Mouse (Mus musculus) heart, adult 9 months (tissue): ENCODE results near the gene Zfp423.

Experiments used
- DNase-seq, 2 experiments: peaks; one replicate each; pipeline ENCODE4 v3.0.0; 2022; ENCODE audit warnings: low spot score in 2 of 2

Zfp423 gene

DNA sequence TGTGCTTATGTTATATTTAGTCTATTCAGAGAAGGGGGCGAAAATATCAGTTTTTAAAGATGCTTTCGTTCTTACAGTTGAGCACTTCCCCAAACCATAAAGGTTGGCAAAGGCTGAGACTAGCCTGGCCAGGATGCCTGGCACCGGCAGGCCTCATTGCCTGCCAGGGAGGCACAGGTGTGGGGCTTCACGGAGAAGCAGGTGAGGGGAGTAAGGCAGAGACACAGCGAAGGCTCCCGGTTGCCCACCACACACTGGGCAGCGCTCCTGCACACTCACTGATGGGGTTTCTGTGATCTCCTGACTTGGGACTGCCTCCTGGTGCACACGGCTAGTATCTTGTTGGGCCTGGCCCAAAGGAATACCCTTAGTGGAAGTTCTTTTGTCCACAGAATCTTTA is 294.1 kb downstream of the Zfp423 start:
- no peak for DNase-seq

DNA sequence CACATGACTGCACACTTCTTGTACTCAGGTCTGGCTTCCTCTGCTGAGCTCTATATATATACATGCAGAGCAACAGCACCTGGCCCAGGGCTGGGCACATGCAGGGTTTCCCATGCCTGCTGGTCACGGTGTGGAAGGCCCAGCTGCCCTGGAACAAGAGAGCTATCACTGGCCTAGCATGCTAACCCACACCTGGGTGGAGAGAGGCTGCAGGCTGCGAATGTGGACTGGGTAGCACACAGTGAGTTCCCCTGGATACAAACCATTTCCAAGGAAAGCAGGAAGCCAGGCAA is 295.2 kb downstream of the Zfp423 start:
- DNase-seq, result no peak

DNA sequence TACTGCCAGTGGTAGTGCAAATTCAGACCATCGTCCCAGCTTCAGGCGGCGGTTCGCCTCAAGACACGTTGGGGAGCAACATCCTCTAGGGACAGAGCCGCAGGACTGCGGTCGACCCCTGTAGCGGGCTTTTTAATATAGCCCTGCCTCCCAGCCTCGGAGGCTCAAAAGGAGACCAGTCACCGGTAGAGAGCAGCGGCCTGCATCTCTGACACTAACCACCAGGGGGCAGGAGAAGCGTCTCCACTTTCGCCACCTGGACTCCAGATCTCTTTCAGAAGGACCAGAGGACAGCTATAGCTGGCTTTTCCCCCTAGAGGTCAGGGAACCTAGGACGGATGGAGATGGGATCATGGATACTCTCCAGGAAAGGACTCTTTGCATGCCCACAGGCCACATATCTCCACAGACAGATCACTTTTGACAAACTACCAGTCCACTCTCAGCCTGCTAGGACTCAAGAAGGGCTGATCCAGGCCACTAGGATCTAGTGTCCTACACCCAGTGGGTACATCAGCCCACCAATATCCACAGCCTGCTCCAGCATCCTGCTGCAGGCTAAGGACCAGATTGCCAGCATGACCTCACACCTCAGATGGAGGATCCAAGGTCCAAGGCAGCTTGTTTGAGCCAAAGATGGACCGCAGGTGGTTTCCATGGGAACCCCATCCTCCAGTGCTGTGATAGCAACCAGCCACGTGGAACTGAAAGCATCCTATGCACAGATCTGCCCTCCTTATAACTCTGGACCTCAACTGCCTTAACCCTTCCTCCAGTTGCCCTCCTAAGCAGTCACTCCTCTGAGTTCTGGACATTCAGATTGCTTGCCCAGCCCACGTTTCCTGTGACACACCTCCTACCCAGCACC is 295.8 kb downstream of the Zfp423 start:
- peak; percentile 67 to 71 for DNase-seq

DNA sequence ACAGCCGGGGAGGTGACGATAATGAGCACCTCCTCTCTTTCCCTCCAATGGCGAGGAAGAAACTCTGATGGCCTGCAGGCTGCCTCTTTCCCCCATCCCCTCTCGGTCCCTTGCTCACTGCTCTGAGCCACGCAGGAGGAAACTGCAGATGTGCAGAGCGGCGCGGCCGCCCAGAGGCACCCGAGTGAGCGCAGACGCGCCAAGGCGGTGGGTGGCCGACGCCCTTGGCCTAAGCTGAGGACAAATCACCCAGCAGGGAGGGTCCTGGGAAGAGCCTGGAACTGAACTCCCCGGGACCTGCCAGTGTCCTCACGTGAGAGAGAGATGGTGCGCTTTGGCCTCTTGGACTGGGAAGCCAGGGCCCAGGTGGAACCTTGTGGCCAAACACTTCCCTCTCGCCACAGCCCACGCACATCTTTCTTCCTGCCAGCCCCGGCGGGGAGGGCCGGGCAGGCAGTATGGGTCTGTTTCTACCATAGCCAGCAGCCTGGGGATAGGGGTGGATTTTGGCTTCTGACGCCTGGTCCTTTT is 296.5 kb downstream of the Zfp423 start:
- peak; percentile 18 to 25 for DNase-seq

DNA sequence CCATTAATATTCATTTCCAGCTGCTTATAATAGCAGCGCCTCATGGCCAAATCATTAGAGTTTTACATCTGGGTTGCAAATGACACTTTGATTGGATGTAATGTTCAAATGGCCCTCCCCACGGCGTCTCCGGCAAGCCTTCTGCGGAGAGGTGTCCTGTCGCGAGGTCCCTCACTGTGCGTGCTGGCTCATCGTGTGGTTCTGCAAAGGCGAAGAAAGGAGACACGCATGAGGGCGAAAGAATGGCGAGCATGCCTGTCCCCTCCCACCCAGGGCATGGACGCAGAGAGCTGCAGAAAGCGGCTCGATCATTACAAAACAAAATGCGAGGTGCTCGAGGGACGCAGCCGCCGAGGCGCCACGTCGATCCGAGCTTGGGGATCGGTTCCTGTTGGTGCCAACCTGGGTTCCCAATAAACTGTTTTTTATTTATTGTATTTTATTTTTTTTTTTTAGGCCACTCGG is 297.1 kb downstream of the Zfp423 start:
- DNase-seq, result peak; percentile 9 to 11

DNA sequence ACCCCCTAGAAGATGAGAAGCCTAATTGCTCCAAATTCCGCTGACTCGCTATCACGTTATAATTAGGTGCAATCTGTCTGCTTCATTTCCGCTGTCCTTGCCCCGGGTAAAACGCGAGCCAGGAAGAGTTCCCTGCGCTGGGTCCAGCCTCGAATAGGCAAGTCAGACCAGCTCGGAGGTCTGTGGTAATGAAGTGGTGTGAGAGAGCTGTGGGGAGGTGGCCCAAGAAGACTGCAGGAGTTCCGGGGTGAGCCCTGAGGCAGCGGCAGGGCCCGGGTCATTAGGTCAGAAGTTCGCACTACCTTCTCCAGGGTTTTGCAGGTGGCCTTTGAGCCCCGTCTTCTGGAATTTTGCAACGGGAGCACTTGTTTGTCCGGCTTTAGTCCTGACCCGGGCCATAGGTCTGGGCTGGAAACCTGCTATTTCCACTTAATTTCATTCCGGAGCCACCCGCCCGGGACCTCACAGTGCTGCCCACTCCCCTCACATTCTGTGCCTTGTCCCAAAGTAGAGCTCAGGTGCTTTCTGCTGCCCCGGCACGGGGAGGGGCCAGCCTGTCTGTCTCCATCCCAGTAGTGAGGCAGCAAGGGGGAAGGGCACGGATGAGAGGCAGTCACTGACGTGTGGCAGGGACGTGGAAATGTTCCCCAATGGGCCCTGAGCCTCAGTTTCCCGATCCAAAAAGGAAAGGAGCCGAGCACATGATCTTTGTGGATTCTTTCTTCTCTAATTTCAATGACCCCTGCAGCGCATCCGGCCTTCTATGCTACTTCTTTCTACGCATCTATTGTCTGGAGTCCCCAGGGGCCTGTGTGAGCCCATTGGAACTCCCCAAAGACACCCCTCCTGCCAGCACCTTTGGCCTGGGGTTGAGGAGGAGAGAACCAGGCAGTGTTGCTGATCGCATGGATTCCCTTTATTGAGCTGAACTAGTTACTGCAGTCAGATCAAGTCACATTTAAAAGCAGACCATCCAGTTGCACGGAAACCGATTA is 298.2 kb downstream of the Zfp423 start:
- no peak for DNase-seq

DNA sequence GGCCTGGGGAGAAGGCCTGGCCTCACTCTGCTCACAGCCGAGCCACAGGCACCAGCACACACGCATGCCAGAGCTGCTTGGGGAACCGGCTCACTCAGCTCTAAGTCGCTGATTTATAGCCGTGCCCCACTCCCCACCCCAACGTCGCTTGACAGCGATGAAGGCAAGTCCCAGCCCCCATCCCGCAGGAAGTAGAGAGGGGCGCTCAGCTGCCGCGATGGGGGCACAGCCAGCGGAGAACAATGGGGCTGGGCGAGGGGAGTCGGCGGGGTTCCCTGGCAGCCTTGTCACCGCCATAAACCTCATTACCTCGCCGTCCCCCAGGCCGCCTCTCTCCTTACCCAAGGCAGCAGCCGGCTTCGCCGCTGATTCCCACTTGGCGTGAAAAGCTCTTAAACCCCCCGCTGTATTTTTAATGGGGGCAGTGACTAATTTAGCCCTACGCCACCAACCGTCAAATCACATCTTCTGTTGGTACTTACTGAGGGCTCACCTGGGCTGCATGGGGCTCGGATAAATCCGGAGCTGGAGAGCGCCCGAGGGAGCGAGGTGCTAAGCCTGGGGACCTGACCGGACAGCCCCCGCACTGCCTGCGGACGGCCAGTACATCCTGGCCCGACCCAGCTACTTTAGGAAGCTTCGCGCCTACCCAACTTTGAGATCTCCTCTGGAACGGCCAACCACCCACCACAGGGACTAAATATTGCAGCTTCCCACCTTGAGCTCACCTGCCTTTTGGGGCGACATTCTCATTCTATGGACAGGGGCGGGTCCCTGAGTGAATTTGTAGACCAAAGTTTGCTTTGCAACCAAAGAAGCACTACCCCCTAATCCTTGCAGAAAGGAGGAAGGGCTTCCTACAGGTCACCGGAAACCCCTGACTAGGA is 299.1 kb downstream of the Zfp423 start:
- no peak for DNase-seq

DNA sequence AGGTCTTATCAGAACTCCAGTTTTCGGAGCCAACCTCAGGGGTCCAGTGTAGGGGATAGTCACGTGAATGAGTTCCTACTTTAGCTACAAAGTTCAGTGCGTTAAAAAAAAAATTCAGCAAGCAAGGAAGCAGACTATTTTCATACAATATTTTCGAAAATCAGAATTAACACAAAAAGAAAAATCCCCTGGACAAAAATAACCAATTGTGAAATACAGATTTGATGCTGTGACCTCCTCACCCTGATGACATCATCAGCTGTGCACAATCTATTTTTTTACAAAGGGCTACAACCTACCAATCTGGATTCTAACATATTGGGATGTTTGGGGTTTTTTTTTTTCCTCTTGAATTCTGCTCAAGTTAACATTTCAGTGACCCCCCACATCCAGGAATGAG is 301.9 kb downstream of the Zfp423 start:
- no peak for DNase-seq

DNA sequence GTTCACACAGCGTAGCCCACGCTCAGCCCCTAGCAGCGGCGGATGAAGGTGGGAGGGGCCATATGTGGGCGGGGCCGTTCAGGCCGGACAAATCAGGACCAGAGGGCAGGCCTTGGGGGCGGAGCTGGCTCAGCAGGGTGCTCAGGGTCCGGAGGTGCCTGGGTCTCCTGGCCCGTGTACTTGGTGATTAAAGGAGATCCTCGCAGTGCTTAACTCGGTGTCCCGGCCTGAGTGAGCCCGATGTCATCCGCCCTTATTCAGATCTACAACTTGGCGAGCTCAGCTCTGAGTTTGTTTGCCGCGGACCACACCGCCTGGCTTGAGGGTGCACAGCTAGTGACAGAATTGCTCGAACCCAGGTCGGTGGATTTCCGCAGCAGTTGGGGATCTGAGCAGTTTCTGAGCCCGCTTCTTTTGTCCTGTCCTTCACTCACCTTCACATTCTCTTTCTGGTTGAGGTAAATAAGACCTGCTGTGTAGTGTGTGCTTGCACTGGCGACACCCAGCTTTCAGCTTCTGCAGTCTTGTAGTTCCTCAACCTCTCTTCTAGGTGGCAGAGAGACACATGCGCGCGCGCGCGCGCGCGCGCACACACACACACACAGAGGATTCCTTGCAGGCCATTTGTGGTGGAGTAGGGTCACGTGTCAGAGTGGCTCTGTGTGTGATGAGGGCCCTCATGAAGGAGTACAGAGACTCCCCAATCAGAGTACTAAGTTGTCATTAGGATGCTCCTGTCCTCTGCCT is 302.7 kb downstream of the Zfp423 start:
- DNase-seq, result peak; percentile 48 to 54

DNA sequence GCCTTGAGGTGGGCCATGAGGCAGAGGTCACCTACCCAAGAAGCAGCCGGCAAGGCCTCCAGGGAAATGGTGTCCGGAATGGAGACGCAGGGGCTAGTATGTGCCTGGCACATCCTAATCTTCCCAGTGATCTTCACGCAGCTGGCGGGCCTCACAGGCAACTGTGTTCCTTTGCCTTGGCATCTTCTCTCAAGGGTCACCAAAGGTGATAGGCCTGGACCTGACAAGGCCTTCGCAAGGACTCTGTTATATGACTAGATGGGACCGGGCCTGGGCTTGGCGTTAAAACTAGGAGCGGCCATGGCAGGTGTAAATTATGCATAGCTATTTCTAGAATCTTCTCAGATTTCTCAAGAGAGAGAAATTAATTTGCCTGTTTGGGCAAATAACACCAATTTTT is 303.4 kb downstream of the Zfp423 start:
- no peak for DNase-seq

DNA sequence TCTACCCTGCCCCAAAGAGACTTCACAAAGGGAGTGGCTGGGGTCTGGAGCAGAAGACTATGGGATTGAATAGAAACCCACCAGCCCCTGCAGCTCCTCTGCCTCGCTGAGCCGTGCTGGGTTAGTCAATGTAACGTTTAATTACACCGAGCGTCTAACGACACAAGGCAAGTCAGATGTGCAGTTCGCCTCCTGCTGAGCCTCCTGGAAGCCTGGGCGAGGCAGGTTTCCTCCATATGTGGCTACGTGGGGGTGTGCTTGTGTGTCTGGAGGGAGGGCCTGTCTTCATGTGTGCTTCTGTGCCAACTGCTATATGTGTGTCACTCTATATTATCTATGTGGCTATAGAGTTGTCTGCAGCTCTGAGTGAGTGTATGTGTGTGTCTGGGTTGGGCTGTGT is 311.6 kb downstream of the Zfp423 start:
- no peak for DNase-seq

DNA sequence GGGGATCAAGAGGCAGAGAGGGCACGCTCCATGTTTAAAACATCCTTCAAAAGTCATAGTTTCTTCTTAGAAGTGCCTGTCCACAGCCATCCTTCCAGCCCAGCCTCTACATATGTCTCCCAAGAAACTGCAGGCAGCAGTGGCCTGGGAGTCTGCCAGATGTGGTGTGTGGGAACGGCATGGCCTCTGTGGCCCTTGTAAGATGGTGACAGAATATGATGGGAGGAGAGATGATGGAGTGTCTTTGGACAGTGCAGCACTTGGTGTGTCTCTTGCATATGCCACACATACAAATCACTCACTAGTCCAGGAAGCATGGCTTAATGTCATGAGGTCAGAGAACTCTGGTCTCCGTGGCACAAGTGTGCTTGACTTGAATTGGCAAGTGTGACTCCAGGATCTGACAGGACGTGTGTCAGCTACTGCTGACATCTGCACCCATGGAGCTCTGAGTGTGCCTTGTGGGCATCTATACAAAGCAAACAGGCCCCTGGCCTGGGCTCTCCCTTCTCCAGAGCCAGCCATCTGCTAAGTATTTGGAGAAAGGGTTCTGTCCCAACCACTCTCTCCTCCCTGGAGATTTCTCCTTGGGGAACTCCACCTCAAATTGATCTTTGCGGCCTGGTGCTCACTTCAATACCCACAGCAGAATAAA is 313.4 kb downstream of the Zfp423 start:
- no peak for DNase-seq

DNA sequence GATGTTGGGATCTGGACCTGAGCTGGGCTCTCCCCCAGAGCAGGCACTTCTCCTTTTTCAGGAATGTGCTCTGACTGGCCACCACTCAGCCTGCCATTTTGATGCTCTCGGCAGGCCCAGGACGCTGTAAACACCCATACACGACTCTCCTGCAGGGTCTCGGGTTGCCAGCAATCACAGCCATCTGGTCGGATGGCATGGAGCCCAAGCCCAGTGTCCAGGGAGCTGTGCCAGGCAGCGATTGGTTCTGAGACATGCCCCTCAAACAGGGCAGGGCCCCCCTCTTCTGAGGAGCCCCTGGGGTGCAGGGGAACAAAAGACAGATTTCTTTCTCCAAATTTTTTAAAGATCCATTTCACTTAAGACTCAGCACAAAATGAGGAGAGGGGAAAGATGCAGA is 314.0 kb downstream of the Zfp423 start:
- no peak for DNase-seq

DNA sequence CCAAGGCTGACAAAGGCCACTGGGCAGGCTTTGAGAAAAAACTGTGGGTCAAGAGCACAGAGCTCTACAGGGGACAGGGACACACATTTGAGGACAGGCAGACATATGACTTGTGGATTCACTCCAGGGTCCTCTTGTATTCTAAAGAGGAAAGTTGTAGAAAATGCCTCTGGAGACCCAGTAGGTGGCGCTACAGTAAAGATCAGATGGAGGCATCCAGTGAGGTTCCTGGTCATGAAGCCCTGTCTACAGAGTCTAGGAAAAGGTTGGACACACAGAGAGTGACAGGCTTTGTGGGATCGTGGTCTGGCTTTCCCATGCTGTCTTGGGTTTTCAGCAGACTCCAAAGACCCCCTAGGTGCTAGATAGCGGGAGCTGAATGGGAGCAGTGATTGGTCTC is 318.5 kb downstream of the Zfp423 start:
- no peak for DNase-seq

DNA sequence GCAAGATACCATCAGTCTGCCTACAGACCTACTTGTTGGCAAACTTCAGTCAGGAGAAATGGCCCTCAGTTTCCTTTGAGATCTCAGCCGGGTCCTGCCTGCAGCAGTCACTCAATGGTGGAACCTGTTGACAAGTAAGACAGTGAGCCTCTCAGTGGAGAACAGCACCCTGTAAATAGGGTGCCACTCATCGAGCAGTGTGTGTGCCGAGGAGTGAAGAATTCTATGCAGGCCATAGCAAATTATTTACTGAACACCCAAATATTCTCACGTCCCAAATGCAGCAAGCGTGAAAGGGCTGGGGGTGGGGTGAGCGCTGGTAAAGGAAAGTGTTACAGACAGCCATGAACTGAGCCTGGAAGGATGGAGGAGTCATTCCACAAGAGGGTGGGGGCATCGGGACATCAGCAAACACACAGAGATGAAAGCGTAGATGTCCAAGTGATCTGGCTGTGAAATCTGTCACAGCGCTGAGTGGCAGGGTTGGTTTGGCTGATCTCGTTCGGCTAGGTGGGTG is 323.1 kb downstream of the Zfp423 start:
- no peak for DNase-seq

DNA sequence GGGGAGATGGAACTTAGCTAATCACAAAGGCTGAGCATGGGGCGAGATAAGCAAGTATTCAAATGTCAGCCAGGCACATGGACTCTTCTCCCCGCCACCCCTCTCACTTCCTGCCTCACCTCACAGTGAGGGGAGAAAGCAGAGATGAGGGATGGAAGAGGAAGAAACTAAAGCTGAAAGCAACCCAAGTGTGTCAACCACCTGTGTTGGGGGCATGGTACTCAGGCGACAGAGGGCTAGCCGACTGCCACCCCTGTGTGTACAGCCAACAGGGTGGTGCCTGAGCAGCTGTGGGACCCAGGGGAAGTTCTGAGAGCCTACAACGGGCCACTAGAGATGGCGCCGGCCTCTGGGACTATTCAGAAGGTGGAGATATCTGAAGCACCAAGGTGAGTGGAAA is 327.6 kb downstream of the Zfp423 start:
- DNase-seq, result no peak

DNA sequence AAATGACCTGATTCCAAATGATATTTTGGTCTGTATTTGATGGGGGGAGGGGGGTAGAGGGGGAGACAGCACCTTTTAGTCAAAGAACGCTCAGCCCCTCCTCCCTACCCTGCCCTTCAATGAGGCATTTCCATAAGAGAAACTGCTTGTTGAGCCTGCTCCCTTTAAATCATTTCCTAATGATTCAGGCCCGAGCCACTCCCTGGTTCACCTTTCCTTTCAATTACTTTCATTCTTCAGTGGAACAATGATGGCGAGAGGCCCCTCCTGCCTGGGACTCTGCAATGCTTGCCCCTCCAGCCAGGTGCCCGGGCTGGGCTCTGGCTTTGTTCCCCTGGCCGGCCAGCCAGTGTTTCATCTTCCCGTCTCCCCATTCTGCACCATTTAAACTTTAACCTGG is 329.7 kb downstream of the Zfp423 start:
- DNase-seq, result no peak

DNA sequence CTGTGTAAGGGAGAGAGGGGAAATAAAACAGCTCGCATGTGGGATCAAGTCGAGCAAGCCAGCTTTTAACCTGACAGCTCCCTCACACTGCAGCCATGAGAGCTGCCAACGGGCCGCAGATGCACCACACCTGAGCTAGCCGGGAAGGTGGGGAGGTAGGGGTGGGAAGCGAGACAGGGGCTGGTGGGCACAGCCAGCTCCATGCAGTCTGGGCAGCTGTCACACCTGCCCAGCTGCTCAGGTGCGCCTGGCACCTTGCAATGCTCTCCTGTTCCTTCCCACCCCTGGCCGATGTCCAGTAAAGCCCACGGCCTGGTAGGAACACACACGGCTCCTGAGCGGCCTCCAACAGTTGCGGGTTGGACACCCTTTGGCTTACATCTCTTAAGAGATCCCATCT is 338.2 kb downstream of the Zfp423 start:
- DNase-seq, result no peak

DNA sequence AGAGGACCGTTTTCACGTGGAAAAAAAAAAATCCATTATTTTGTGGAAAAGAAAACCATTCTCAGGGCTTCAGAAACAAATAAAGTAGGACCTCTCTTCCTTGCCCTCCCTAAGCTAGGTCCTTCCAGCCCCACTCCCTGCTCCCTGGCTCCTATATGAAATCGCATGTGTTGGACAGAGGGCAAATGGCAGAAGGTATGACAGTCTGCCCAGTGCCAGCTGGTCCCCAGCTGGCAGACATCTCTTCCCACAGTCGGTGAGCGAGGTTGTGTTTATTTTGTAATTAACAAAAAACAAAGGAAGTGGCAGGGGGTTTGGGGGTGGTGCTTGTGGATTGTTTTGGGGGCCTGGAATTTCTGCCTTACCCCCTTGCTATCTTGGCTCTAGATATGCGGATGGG is 339.2 kb downstream of the Zfp423 start:
- DNase-seq, result no peak

DNA sequence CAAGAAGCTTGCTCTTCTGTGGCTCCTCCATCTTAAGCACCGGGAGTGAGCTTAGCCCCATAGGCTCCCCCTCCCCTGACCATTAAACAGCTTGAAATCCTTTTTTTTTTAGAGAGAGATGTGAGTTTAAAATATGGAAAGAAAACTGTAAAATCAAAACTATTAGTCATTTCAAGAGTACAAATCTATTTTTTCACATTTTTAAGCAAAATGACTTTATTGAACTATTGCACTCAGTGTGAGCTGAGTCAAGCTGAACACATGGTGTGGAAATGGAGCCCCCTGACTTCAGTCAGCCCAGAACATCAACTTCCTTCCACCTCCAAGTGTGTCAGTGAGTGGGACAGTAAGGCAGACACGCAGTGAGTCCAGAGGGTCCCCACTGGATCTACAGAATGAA is 339.9 kb downstream of the Zfp423 start:
- DNase-seq, result no peak
